Mouse (Mus musculus) layer of hippocampus, adult 11-12 months (tissue): ENCODE results near the gene Mpv17l2.

Source experiments
- DNase-seq: peaks from one replicate; pipeline ENCODE4 v3.0.0; 2022; ENCODE audit warnings: low spot score

The Mpv17l2 gene

DNA sequence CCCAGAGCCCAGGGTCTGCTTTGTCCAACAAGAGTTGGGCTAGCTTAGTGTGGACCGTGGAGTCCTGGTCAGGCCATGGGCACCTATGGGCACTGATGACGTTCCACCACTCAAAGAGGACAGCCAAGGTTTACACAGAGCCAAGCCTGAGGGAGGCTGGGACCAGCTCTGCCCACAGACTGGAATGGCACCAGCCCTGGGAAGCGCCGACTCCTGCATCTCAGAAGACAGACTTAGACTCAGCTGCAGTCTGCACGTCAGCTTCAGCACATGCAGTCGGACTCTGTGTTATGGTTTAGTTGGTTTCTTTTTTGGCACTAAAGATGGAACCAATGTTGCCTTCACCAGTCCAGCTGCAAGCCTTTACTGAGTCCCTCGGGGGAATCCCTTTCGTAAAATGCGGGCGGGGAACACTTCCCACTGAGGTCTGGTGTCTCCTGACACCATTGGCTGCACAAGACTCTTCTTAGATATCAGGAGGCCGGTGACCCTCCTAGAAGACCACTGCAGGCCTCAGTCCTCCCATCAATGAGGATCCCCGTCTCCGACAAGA, 10.5 kb downstream of the Mpv17l2 start:
- DNase-seq, result no peak

GRCm38 (mm10) chr8:70749097-70749674, 11.6 kb downstream of the Mpv17l2 start:
- DNase-seq, result no peak

GRCm38 (mm10) chr8:70748246-70749096, 12.3 kb downstream of the Mpv17l2 start:
- no peak for DNase-seq

- no peak for DNase-seq
Measured at GRCm38 (mm10) chr8:70747211-70747890, 13.4 kb downstream of the Mpv17l2 start.

GRCm38 (mm10) chr8:70746676-70747075, 14.1 kb downstream of the Mpv17l2 start:
- DNase-seq, result no peak

- no peak for DNase-seq
Measured at GRCm38 (mm10) chr8:70745691-70746220, 15.0 kb downstream of the Mpv17l2 start.

DNA sequence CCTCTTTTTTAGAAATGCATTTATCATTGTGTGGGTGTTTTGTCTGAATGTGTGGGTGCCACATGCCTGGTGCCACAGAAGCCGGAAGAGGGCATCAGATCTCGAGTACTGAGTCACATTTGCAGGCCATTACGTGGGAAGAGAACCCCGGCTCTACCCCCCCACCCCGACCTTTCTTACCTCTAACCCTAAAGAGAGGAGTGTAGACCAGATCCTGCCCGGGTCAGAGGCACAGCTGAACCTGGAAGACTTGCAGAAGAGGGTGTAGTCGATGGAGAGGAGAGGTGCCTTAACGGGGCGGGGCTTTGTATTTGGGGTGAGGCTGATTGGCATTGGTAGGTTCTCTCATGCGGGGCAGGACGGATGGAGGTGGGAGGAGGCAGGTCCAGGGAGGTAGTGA, 15.9 kb downstream of the Mpv17l2 start:
- DNase-seq, result no peak

DNA sequence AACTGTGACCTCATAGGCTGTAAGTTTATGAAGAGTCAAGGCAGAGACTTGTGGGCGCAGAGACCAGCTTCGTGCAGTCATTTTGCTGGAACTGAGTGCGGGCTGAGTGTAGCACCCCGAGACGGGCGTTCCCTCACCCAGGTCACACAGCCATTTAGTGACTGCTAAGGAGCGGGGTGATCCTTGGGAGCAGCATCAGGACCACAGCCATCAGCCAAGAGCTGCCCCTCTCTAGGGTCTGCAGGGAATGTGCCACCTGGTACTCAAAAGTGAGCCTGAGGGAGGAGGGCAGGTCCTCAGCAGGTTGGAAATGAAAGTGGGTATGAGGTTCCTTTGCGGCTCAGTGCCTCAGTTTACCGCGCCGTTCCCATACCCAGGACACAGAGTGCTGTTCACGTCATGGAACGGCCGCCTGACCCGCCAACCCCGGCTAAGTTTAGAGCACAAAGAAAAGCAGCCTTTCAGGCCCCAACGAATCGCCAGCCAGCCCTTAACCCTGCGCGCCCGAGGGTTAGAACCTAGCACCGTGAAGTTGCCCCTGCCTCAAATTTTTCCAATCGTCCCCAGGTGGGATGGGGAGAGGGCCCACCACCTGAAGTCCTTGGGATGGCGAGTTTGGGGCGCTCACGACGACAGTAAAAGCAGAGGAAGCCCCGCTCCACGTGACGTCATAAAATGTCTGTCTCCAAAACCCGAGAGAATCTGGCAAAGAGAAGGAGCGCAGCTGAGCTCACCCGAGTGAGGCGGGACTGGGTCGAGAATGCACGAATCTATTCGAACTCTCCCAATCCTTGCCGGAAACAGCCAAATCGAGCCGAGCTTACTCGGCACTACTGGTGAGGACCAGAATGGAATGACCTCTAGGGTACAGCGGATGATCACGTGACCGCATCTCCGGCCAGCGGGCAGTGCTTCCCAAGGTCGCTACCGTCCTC, 16.8 kb downstream of the Mpv17l2 start:
- peak; percentile 42 for DNase-seq

- DNase-seq, result no peak
Measured at GRCm38 (mm10) chr8:70742981-70743655, 17.6 kb downstream of the Mpv17l2 start.

GRCm38 (mm10) chr8:70742176-70742575, 18.6 kb downstream of the Mpv17l2 start:
- no peak for DNase-seq

DNA sequence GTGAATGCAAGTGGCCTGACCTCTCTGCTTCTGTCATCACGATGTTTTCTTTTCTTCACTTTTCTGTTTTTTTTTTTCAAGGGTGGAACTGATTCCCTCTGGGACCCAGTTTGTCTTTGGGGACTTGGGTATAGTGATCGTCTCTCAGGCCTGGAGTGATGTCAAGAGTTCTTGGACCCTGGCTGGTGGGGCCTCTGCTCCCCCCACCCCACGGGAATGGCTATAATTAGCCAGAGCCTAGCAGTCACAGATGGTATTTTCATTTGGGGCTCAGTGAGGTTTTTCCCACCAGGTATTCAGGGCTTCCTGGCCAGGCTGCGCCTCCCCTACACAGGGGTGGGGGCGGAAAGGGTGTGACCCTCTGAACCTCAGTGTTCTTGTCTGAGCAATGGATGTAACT, 19.1 kb downstream of the Mpv17l2 start:
- no peak for DNase-seq

GRCm38 (mm10) chr8:70738211-70738610, 22.5 kb downstream of the Mpv17l2 start:
- DNase-seq, result no peak

GRCm38 (mm10) chr8:70737705-70738104, 23.0 kb downstream of the Mpv17l2 start:
- no peak for DNase-seq

GRCm38 (mm10) chr8:70730956-70731355, 29.8 kb downstream of the Mpv17l2 start:
- DNase-seq, result no peak

DNA sequence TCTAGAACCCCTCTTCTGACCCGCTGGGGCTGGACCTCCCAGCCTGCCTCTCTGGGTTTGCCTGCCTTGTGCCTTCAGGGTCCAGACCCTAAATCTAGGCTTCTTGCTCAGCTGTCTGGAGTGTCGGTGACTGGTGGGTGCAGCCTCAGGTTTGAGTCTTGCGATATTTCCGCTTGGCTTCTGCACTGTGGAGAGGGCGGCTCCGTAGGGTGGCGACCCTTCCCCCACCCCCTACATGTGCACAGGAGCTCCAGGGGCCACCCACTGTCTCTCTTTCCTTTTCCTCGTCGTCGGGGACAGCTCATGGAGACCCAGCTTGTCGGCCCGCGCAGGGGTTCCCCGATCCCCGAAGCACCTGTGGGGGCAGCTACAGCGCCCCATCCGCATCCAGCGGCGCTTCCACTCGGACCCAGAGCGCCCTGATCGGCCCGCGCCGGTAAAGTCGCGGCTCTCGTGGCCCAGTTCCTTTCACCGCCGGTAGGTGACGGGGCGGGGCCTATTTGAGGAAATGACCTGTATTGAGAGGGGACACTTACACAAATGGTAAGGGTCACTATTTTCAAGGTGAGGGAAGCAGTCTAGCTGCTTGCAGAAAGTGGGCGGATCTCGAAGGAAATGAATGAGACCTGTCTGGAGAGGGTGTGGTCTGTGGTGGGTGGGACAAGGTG, 30.8 kb downstream of the Mpv17l2 start:
- no peak for DNase-seq

DNA sequence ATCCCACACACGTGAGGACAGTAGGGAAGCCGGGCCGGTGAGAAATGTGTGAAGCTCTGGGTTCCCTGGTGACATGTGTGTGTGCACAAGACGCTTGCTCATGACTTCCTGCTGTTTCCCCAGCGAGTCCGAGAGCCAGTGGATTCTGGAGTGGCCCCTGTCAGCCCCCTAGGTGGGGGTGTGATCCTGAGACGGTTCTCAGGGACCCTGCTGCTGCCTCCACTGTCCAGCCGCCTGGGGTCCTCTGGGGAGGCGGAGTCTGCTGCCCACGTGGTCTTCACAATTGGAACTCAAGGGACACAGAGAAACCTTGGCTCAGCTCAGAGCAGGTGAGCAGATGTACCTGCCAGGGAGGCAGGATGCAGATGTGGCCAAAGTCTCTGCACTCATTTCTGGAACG, 34.0 kb downstream of the Mpv17l2 start:
- DNase-seq, result no peak

DNA sequence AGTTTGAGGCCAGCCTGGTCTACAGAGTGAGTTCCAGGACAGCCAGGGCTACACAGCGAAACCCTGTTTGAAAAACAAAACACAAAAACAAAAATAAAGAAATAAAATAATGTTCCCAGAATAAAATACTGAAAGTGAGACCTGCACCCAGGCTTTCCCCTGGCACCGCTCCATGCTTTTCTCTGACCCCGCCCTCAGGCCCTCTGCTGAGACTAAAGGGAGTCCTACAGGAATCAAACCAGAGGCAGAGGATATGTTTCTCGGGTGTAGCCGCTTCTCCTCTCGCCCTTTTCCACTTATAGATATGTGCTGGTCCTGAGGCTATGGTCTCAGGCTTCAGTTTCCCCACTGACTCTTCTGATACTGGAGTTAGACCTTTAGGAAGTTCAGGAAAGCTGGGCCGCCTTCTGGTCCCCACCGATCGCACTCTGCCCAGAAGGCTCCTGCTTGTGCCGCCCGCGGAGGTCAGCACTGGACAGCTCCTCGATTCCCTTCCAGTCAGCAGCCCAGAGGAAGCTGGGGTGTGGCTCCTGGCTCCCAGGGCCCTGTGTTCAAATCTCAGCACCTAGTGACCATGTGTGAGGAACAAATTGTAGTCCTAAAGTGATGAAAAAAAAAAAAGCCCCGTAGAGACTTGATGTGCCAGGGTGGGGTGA, 34.8 kb downstream of the Mpv17l2 start:
- DNase-seq, result no peak

- DNase-seq, result no peak
Measured at GRCm38 (mm10) chr8:70724216-70724615, 36.5 kb downstream of the Mpv17l2 start.

GRCm38 (mm10) chr8:70723486-70724210, 37.1 kb downstream of the Mpv17l2 start, which contains the start of gene Pde4c:
Gene Pde4c (plus strand): TSS chr8:70723720.
- DNase-seq, result no peak
